Mouse (Mus musculus) heart, postnatal 25 days (tissue): ENCODE measurements at regions not wholly inside any gene's neighbourhood (a gene's known extent, or its start where the extent isn't known, plus 50 kb on each side); places are given as distances from the start of the nearest gene placed in this dataset.

Experiments used
- DNase-seq: peaks from one replicate; pipeline ENCODE4 v3.0.0; 2022; ENCODE audit warnings: low spot score
- intact Hi-C: fragments of 180-260 bp; cut with DNase I; formaldehyde crosslinking; loops from one replicate; pipeline ENCODE4 v1.15.1; 2025

DNA sequence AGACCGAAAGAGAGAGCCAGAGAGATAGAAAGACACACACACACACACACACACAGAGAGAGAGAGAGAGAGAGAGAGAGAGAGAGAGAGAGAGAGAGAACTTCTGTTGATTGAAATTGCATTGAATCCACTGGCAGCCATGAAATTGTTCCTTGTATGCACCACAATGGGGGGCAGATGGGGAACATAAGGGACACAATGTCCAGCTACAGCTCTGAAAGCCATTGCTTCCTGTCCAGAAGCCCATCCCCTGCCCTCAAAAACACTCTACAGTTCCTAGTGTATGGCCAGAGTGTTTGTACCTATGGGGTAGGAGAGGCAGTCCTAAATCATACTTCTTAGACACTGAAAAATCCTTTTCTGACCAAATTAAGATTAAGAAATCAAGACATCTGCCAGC is 270.9 kb upstream of the Nrp1 start:
- no peak for DNase-seq
- intact Hi-C loops, result loop anchor here (10.0 kb wide), 1 partner anchor 407 kb away; no protein-coding TSS in a partner anchor

GRCm38 (mm10) chr8:128092826-128093225 is 265.6 kb upstream of the Nrp1 start:
- DNase-seq, result no peak
- intact Hi-C loops, result no loop called here

GRCm38 (mm10) chr8:128095451-128095850 is 263.0 kb upstream of the Nrp1 start:
- intact Hi-C loops, result no loop called here
- DNase-seq, result no peak

DNA sequence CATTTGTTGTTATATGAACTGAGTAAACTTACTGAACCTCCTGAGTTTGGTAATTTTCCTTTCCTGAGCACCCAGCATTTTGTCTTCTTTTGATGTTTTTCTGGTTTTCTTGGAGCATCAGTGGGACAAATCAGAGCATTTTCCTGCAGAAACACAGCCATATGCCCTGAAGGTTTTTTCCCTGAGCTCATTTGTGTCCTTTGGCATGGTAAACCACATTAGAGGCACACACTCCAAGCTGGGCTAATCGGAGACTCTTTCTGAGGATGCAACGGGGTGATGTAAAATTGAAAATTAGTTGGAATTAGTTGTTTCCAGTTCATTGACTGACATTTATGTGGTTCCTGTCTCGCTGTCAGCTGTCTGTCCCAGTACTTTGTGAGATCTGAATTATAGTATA is 260.8 kb upstream of the Nrp1 start:
- intact Hi-C loops, result no loop called here

DNA sequence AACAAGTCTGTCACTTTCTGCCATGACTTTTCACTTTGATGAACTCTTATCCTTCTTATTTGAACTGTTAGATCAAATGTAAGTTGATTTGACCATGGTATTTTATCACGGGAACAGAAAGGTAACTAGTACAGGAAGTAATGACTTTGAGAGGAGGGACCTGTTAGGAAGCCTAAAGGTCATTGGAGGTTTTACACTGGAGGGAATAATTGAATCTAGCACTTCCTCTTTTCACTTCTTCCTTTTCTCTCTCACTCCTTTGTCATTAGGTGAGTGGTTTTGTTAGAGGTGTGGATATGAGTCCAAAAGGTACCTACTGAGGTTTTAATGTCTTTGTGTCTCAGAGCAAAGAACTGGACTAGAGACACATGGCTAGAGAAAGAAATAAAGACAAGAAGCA is 255.0 kb upstream of the Nrp1 start:
- DNase-seq, result no peak
- intact Hi-C loops, result loop anchor here (5.0 kb wide), 1 partner anchor 71 kb away; no protein-coding TSS in a partner anchor

More for the DNA sequence above, 260.8 kb upstream of the Nrp1 start:
- no peak for DNase-seq

- intact Hi-C loops, result no loop called here
- DNase-seq, result no peak
Observed at GRCm38 (mm10) chr8:128106569-128106968, 251.8 kb upstream of the Nrp1 start.

GRCm38 (mm10) chr8:128107041-128107440 is 251.4 kb upstream of the Nrp1 start:
- DNase-seq, result no peak
- intact Hi-C loops, result no loop called here

DNA sequence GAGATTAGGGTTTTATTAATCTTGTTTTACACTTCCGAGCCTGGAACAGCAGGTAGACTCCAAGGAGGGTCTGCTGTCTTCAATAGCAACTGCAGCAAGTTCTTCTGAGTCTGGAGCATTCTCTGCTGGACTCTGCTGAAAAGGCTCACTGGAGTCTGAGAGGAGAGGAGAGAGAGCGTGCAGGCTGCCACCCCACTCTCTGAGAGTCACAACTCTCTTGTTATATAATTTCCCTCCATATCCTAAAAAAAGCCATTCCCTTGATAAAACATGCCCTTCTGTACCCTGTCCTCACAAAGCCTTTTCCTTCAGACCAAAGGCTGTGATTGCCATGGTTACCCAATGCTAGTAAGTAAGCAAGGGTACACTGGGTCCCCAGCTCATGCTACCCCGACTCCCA is 249.4 kb upstream of the Nrp1 start:
- DNase-seq, result no peak
- intact Hi-C loops, result no loop called here

GRCm38 (mm10) chr8:128111132-128111531 is 247.3 kb upstream of the Nrp1 start:
- no peak for DNase-seq
- intact Hi-C loops, result loop anchor here (2.0 kb wide), 1 partner anchor 248 kb away; the partner anchor contains the start of gene Nrp1

DNA sequence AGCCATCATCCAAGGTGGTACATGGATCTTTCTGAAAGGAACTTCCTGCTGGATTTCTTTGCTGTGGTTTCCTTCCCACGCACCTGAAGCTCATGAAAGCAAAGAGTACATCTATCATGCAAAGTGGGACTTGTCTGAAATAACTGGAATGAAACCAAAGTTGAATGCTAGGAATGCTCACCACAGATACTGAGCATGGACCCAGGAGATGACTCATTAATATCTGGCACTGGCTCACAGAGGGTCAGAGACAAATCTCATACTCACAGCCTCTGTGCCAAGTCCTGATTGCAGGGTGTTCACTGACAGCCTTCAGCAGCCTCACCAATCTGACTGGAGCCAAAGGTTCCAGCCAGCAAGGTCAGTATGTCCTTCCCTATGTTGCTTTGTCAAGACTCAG is 245.3 kb upstream of the Nrp1 start:
- intact Hi-C loops, result no loop called here
- peak; percentile 47 for DNase-seq

DNA sequence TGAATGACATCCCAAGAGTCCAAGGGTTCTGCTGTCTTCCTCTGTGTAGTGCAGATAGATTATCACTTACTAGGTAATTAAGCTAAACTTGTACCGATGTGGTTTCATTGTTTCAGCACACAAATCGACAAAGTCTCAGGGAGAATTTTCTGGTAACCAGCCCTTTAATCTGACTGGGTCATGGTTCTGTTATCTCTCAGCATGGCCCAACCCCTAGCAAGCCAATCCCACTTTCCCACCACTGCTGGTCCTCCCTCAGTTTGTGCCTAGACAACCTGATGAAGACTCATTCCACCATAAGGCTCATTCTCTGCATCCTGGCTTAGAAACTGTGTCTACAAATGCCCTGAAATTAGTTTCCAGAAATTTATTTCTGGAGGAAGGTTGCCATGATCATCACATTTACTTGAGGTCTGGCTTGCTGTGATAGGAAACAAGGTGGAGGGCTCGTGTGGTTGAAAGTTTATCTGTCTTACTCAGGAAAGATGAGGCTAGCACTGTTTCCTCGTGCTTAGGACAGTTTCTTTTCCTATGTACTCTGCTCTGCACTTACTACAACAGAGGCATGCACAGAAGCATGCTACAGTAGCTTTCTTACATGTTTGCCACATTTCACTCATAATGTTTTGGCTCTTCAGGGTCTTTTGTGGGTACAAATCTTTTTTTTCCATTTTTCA is 217.0 kb upstream of the Nrp1 start:
- intact Hi-C loops, result no loop called here
- DNase-seq, result no peak

- DNase-seq, result no peak
- intact Hi-C loops, result no loop called here
Observed at GRCm38 (mm10) chr8:128148351-128148942, 210.0 kb upstream of the Nrp1 start.

DNA sequence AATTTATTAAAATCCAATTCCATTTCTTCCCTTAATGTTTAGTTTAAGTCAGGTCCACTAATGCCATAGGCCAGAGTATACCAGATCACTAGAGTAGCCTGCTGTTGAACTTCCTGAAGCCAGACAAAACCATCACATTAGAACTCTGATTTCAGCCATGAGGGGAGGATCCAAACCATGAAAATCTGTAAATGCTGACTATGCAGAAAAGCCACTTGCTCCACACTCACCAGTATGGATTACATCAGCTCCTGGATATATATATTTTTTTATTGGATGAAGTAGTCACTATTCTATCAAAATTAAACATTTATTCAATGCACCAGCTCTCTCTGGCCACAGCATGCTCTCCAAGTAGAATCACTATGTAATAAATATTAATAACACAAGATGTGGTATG is 202.8 kb upstream of the Nrp1 start:
- no peak for DNase-seq
- intact Hi-C loops, result no loop called here

- DNase-seq, result no peak
- intact Hi-C loops, result no loop called here
Observed at GRCm38 (mm10) chr8:128156221-128156620, 202.2 kb upstream of the Nrp1 start.

DNA sequence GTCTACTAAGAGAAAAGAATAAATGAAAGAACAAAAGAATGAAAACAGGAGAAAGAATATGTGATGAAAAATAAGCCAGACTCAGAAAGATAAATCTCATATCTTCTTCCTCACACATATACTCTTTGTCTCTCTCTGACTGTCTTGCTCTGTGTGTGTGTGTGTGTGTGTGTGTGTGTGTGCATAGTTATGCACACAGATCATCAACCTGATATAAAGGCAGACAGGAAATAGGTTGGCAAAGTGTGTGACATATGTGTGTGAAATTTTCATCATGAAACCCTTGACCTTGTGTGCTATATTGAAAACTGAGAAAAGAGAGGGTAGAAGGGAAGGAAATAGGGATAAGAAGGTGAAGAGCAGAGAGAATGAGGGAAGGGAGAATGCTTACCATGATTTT is 195.5 kb upstream of the Nrp1 start:
- DNase-seq, result no peak
- intact Hi-C loops, result no loop called here

DNA sequence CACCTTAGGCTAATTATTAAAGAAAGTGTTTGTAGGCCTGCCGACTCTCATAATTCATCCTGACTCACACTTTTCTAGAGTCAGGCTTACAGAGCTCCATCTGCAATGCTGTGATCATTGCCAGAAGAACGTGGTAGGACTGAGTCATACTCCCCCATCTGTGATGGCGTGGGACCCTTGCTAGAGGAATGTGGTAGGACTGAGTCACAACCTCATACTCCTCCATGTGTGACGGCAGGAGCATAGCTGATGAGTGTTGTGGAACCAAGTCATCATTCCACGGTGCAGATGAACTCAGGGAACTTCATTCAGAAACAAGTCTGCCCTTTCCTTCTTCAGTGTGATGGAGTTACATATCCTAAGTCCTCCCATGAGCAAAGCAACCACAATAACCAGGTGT is 193.4 kb upstream of the Nrp1 start:
- no peak for DNase-seq
- intact Hi-C loops, result no loop called here

- intact Hi-C loops, result no loop called here
Observed at GRCm38 (mm10) chr8:128165591-128165990, 192.8 kb upstream of the Nrp1 start.

GRCm38 (mm10) chr8:128166097-128166496 is 192.3 kb upstream of the Nrp1 start:
- no peak for DNase-seq
- intact Hi-C loops, result no loop called here

More at GRCm38 (mm10) chr8:128165591-128165990, 192.8 kb upstream of the Nrp1 start:
- no peak for DNase-seq

- DNase-seq, result no peak
- intact Hi-C loops, result no loop called here
Observed at GRCm38 (mm10) chr8:128168819-128169218, 189.6 kb upstream of the Nrp1 start.

GRCm38 (mm10) chr8:128171116-128171515 is 187.3 kb upstream of the Nrp1 start:
- intact Hi-C loops, result no loop called here
- DNase-seq, result no peak

GRCm38 (mm10) chr8:128180214-128180613 is 178.2 kb upstream of the Nrp1 start:
- intact Hi-C loops, result no loop called here

DNA sequence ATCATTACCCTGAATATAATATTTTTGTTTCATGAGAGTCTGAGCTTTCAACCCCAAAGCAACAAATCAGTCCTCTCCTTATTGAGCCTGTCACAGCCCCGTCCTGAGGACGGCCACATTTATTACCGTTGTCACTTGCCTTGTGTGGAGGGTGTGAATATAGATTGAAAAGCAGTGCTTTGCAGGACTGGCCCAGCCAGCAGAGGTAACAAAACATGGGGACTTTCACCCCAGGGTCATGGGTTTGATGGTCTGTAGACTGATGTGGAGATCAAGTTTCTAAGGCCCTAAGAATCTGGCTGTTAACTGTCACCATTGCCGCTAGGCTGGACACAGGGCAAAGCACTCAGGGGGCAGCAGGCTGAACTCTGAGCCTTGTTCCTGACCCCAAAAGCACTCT is 175.3 kb upstream of the Nrp1 start:
- DNase-seq, result no peak
- intact Hi-C loops, result no loop called here

More at GRCm38 (mm10) chr8:128180214-128180613, 178.2 kb upstream of the Nrp1 start:
- DNase-seq, result no peak
